Mouse (Mus musculus) E14TG2a.4 (cell line): ENCODE measurements at regions not wholly inside any gene's neighbourhood (a gene's known extent, or its start where the extent isn't known, plus 50 kb on each side); places are given as distances from the start of the nearest gene placed in this dataset.

ENCODE experiments used
- CTCF ChIP-seq: conservative IDR thresholded peaks from 2 replicates; pipeline ENCODE4 v1.5.1; 2014; ENCODE audit warnings: low read length
- NANOG ChIP-seq: IDR thresholded peaks from 2 replicates; pipeline ENCODE4 v1.6.1; 2014; ENCODE audit warnings: borderline replicate concordance, low read length, mixed read lengths

DNA sequence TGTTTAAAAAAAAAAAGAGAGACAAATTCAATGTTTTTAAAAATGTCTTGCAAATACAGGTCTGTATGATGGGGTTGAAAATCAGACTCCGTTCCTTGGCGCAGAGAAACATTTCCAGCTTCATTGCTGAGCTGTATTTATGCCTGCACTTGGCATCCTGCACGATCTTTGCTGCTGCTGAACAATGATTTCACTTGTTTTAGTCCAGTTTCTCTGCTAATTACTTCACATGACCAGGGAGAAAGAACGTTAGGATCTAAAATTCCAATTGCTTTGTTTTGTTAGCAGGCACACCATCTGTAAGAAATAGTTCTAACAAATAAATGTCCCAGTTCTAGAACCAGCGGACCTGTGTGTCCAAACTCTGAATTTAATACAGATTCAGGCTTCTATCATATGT, 82.7 kb upstream of the Itprid2 start:
- no peak for TF ChIP-seq CTCF
- TF ChIP-seq NANOG, result no peak
